Mouse (Mus musculus) 3T3-L1 (cell line): Measurements from ENCODE around the gene Btbd35f22.
"Not testable (repeated sequence)": the region's sequence is repeated elsewhere in the genome, so short reads cannot be mapped to it uniquely, and the experiment has no call there.

Source experiments
- DNase-seq: peaks from one replicate; pipeline ENCODE4 v3.0.0-alpha.2; 2015; ENCODE audit warnings: low read depth, low spot score

The Btbd35f22 gene

DNA sequence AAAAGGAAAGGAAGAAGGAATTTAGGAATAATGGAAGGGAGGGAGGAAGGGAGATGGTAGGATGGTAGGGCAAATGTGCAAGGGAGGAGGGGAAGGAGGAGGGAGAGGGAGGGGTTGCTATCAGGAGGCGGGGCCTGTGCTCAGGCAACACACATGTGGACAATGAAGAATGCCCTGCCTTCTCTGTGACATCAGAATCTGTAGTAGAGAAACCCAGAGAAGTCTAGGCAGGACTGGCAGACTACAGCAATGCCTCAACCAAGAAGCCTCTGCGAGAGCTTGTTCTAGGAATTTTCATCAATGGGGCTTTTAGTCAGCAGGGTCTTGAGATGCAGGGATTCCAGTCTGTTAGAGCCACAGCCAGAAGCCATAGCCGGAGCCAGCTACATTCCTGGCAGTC lies at the start of gene Btbd35f22:
Gene Btbd35f22, plus strand, starts transcription at position 301 of the 400 bp plus-strand sequence.
- DNase-seq: not testable (repeated sequence)
